Mouse (Mus musculus) kidney, adult 2 months (tissue): ENCODE data around the gene Tbc1d4.

Experiments
- CTCF ChIP-seq: fragments of 200-500 bp; conservative IDR thresholded peaks from 2 replicates; pipeline ENCODE4 v1.5.1; 2011; ENCODE audit warnings: low read depth, mild to moderate bottlenecking, control low read depth, low read length, moderate library complexity, mixed read lengths; ENCODE audit not compliant: insufficient read depth, insufficient read length
- POLR2A ChIP-seq: fragments of 200-500 bp; IDR thresholded peaks from one replicate; pipeline ENCODE4 v1.6.1; 2011; ENCODE audit warnings: low read depth, low read length, control low read depth

DNA sequence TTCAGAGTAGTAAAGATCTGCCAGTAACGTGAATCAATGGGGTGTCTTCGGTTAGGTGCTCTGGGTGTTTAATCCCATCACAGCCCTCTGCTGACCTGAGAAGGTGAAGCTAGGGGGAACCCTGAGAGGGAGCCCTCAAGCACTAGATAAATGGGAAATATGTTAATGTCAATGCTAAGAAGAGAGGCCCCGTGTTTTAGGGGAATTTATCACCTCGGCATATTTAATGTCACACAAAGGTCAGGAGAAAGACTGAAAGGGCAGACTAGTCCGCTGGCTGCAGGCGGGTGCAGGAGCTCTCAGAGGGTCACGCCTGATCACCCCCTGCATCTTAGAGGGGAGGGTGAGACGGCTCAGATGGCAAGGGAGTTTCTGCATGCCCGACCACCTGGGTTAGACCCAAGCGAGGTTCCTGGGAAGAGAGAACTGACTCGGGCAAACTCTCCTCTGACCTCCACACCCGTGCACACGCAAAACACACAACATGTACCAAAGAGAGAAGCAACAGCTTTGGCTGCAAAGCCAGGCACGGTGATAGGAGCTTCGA is 120.7 kb downstream of the Tbc1d4 start:
- TF ChIP-seq CTCF (no peak), POLR2A (no peak)
